Mouse (Mus musculus) brain, adult 2 months (tissue): ENCODE measurements around the gene Lrriq1.
A peak's percentile ranks its signal among the peaks of the same experiment; 100 is the strongest.

ENCODE experiments used
- DNase-seq: peaks from one replicate; pipeline ENCODE4 v3.0.0; 2011; ENCODE audit warnings: low read depth, low spot score

The Lrriq1 gene

DNA sequence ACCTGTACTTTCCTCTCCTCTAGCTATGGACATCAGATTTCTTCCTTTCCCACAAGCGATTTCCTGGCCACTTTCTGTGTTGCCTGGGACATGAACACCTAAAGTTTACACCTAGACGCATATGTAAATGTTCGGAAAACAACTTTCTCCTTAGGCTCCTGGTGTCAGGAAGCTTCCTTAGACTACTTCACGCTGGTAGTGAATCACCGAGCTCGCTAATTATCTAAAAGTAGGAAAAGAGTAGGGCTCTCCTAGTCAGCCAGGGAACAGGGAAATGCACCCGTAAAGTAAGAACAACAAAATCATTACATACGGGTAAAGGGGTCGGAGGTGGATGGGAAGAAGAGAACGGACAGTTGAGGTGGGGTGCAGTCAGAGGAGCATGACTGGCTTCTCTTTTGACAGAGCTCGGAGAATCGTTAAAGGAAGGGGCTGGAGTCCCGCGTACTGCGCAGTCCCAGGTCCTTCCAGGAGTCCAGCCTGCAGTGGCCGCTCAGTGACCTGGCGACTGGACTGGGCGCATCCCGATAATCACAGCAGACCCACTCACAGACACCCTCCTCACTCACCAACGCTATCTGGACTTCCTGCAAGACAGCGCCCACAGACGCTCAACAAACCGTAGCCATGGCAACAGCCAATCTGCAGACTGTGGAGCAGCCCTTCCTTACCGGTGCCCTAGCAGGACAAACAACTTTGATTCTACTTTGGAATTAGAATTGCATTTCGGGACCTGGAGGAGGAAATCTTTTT is at the start of gene Lrriq1:
Gene Lrriq1, minus strand, starts transcription at position 616 of the 753 bp plus-strand sequence.
- peak; percentile 95 for DNase-seq

DNA sequence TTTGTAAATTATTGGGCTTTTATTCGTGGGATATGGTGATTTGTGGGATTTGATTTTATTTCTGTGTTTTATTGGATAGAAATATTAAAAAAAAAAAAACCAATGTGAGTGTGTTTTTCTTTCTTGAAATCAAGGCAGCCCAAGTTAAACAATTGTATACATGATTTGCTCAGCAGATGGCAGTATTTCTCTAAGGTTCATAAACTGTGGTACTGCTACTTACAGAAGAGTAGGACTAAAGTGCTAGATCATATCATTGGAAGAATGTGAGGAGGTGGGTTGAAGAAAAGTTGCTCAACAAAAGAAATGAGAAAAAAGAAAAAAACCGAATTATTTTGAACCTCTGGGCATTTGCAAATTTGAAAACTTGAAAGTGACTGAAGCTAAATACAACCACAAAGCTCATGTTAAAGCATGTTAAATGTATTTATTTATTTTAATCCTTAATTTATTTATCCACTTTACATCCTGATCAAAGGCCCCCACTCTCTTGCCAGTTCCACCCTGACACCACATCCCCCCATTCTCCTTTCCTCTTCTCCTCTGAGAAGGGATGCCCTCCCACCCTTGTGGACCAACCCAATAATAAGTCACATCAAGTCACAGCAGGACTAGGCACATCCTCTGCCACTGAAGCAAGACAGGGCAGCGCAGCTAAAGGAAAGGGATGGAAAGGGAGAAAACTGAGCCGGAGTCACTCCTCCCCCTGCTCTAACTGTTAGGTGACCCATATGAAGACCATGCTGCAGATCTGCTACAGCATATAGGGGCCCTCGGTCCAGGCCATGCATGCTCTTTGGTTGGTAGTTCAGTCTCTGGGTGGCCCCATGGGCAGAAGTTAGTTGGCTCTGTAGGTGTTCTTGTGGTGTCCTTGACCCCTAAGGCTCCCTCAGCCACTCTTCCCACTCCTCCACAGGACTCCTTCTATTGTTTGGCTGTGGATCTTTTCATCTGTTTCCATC is 18.0 kb upstream of the Lrriq1 start:
- DNase-seq: peak; percentile 80

DNA sequence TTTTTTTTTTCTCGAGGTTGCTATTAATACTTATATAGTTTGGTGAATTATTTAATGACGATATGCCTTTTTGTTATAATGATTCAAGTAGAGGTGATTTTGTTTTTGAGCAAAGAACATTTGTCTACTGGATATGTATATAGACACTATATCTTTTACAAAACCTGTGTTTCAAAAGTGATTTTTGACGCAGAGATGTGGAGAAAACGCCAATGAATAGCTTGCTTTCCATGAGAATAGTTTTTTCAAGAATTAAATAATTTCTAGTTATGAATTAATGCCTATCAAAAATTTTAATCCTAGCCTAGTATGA is 294 bp upstream of the Lrriq1 start:
- no peak for DNase-seq

DNA sequence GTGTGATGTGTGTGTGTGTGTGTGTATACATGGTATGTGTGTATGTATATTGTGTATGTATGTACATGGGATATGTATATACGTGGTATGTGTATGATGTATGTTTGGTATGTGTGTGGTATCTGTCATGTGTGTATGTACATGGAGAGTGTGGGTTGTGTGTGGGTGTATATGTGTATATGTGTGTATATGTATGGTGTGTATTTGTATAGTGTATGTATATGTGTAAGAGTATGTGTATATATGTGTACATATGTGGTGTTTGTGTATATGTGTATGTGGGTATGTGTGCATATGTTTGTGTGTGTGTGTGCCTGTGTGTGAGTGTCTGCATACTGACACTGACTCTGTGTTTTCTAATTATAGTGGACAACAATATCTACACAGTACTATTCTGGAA is 9.5 kb downstream of the Lrriq1 start:
- no peak for DNase-seq

DNA sequence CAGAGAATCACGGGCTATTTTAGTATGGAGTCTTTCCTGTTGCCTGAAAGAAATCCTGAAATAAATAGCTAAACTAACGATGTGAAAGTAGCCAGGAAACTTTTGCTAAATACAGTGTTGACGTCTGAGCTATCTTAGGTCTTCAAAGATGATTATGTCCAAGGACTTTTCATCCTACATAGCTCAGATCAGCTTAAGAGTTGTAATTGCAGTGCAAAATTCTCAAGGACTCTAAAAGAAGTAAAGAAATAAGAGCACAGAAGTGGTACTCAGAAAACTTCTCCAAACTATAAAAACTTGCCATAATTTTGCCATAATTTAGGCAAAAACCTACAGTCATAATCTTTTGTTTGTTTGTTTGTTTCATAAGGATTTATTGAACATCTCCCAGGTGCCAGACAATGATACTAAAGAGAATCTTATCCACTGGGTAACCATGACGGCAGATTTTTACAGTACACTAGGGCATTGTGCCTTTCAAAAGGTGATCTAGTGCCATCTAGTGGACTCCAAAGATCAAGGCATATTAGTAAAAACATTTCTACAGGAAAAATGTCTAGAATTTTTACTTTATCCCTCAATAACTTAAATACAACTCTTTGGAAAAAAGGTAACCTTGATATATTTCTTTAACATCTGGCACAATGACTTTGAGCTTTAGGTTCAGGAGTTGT is 41.3 kb downstream of the Lrriq1 start:
- DNase-seq: peak; percentile 55

DNA sequence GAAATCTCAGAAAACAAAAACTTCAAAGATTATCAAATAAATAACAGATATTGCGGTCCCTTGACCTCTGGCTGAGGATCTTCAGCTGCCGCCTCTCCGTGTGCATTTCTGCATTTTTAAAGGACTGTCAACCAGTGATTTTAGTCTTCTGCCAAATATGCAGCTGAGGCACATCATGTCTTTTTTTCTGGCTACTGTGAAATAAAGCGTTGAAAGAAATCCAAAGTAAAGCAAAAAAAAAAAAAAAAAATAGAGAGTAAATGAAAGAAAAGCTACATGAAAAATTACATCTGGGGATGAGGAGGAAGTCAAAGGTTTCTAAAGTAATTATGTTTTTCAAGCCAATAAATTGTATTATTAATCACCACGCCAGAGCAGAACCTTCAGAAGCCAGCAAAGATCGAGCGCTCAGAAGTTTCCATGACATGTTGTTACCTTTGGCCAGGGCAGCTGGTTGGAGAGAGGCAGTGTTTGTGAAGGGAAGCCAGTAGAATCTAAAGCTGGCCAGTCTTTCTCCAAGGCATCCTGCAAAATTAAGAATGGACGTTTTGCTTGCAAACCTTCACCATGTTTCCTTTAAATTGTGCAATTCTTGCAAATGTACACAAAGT is 90.2 kb downstream of the Lrriq1 start:
- no peak for DNase-seq

DNA sequence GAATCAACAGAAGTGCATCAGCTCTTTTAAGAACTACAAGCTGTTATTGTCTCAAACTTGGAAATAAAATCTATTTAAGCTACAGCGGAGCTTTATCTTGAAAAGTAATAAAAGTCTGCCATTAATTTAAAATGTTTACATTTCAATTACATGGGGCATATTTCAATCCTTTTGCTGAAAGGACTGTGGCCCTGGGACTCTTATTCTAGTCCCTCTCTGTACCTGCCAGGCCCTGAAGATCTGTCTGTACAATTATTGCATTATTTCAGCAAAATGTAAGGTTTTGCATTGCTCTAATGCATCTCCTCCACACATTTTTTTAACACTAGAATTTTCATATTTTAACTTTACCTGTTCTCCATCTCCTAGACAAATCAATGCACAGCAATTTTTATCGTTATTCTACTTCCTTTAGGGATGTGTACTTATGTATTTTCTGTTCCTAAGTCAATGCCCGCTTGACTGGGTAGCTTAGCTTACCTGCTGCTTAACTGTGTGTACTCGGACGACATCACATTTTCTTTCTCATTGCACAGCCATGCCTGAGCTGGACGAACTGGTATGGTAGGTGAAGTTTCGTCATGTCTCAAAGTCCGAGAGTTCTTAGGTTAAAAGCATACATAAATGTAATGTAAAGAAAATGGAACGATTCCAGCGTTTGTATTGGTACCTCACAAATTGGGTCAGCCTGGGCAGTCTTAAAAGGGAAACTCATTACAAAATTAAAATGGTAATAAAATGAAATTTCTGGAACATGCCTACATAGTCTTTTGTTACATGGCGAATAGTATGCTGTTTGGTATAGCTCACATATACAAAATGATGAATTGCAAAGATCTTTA is 91.0 kb downstream of the Lrriq1 start:
- DNase-seq: no peak

DNA sequence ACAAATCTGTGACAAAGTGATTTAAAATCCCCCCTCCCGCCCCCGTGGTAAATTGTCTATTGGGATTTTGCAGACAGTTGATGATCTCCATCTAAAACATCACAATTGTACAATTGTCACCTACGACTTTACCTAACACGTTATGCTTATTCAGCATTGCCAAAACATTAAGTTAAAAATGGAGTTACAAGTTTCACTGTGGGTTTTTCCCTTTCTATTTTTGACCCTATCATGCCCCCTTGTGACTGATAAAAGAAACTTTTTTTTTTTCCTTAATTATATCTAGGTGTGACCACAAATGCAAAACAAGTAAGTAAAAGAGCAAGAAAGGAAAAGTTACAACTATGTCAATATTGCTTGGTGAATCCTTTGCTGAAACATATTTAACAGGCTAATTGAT is 93.6 kb downstream of the Lrriq1 start:
- no peak for DNase-seq

DNA sequence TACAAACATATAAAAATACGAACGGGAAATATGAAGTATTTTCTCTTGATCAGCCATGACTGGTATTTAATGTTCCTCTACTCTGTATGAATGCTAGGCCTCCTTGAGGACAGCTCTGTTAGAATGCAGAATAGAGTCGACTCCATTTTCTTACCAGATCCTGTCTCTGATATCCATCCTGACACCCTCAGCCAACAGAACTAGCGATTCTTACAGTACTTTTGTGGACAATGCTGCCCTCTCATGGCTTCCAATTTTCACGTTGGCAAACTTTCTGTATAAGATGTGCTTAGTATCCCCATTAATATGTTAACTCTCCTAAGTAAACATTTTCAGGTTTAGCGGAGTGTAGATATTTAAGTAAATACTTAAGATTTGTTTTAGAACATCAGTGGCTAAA is 94.6 kb downstream of the Lrriq1 start:
- peak; percentile 51 for DNase-seq

DNA sequence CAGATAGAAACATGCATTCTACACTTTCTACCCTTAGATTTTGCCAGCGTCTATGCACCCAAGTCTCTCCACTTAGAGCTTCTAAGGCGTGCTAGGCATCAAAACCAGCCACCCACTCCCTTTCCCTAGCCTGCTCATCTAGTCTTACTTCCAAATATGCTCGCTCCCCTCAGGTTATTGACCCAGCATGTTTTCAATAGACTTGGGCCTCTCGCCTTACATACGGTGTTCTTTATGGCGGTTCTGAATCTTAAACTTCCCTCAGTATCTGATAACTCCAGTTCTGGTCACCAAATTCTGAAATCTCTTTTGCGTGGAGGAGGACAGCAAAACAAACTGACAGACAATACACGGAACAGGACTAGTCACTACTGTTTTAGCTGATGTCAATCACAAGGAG is 95.5 kb downstream of the Lrriq1 start:
- DNase-seq: no peak

DNA sequence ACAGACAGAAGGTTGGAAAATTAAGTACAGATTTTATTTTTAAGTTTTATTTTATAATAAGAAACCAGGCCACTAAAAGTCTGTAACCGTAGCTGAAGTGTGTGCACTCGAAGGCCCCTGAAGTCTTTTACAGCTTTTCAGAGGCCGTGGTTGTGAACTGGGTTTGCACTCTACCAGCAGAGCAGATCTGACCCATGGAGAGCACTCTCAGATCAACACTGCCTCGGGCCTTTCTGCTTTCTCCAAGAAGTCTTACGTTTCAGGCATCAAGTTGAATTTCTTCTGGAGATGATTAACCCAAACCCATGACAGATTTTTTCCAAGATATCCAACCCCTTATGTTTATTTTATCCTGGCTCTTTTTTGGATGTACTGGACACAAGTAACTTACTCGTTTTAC is 121.5 kb downstream of the Lrriq1 start:
- no peak for DNase-seq

DNA sequence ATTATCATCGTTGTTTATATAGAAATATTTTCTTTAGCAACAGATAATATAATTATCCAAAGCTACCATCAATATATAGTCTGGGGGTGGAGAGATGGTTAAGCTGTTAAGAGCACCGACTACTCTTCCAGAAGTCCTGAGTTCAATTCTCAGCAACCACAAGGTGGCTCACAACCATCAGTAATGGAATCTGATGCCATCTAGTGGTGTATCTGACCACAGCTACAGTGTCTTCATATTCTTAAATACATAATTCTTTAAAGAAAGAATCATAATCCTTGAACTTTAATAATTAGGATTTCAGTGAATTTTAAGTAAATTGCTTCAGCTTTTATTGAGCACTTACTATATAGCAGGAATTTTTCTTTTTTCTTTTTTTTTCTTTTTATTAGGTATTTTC is 128.0 kb downstream of the Lrriq1 start:
- peak; percentile 1 for DNase-seq

DNA sequence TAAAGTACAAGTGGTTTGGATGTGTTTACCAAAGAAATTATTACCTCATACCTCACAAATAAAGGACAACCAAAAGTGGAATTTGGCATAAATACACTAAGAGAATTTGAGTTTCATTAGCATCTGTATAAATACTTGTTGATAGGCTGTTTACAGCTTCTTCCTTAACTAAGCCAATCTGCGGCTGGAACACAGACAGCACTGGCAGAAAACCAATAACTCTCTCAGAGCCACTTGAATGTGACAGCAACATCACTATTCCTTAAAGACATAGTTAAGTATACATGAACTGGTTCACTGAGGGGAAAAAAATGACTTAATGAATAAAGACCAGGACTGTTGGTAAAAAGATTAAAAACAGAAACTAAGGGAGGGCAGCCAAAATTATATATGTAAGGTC is 150.0 kb downstream of the Lrriq1 start:
- DNase-seq: no peak

DNA sequence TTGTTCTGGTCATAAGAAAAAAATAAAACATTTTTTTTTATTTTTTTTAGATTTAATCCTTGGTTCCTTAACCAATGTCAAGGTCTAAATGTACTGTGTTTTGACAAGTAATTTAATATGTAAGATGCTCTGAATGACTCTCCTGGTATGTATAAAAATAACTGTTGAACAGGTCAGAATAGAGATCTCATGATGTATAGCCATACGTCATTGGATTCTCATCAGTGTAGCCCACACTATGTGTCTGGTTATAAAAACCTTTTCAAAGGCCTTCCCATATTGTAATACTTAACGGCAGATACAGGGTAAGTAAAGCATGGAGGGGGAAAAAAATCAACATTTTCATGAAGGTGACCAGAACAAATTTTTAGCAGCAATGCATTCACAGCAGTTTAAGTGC is 186.5 kb downstream of the Lrriq1 start:
- DNase-seq: no peak

DNA sequence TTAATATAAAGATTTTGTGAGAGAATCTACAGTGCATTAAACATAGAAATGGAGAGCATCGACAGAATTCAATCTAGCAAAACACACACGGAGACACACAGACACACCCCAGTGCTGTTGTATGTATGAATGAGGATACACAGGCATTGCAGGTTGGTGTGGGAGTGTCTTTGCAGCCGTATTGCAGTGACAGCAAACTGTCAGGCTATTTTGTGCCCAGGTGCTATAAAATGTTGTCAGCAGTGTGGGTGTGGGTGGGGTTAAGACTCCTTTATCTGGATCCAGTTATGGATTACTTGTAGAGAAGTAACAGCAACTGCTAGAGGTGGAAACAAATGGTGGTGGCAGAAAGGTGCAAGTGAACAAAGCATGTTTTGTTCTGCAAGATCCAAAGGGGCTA is 189.5 kb downstream of the Lrriq1 start:
- no peak for DNase-seq

DNA sequence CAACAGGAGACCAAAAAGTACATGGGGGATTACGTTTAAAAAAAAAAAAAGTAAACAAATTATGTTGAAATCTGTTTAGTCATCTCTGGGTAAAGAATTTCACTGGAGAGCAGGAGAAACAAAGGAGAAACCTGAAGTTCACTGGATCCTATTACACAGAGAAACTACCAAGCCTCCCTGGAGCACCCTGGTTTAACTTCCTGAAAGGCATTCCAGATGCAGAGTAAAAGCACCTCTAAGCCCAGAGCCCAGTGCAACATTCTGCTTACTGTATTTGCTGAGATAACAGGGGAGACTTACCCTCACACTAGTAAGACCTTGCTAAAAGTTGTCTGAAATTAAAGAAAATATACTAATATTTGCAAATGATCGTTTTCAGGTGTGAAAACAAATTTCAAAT is 191.1 kb downstream of the Lrriq1 start:
- no peak for DNase-seq

DNA sequence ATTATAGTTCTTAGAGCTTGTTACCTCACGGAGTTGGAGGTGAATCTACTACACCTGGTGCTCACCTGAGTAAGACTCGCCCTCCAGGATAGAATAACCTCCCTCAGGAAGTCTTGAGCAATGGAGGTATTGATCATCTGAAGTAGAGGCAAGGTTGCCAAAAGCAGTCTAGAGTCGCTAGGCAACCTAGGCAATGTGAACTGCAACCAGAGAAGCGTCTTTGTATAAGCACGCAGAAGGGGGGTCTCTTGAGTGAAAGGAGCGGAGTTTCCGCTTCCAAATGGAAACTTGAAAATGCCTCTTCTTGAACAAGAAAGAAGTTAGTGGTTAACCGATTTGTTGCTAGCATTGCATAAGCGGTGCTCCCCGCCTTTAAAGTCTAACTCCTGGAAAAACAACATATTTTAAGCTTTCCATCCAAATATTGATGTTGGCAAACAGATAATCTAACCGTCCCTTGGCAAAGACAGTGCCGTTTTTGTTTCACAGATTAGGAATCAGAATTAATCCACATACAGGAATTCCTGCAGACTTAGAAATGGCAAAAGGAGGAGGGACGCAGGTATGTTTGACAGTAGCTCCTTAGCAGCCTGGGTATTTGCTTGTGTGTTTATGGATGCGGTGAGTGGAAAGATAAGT is 201.0 kb downstream of the Lrriq1 start:
- no peak for DNase-seq

DNA sequence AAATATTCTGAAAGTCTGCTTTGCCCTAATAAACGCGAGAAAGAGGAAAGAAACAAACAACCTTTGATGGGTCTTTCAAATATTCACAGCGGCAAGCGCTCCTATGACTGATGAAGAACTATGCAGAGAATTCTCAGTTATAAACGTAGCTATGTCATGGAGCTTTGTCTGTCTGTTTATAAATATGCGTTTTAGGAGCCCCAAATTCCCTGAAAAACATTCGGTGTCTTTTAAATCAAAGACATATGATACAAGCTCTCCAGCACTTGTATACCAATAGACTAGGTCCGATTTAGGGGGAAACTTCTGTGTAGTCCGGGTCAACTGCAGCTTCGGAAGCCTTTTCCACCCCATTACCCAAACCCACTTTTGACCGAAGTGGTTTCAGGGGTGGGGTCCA is 205.2 kb downstream of the Lrriq1 start:
- no peak for DNase-seq

DNA sequence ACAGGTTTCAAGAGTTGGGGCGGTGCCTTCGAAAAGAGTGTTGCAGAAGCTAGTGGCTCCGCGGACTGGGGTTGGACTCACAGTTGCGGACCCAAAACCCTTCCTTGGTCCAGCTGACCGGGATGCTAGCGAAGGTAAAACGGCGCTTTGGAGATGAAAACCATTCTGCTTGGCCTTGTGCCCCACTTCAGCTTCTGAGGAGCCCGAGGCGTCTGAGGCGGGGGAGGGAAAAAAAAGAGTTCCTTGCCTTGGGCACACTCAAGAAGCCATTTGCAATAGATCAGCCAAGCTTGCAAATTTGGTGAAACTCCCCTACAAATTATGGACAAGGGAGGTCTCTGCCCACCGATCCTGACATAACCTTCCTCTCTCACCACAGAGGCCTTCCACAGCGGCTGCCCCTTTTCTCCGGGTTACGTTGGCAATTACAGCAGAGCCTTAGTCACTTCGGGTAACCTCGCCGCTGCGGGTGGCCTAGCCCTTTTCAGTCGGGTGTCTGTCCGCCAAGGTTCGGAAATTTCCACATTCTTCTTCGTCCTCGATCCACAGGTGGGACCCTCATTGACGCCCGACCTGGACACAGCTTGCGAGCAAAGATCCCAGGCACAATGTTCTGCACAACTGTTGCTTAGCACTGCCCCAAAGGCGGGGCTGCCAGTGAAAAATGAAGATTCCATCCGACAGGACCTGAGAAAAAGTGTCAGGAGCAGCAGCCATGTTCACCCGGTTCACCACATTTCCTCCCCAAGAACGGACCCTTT is 206.2 kb downstream of the Lrriq1 start, which contains the start of gene Alx1:
Gene Alx1, minus strand, starts transcription at position 486 of the 761 bp plus-strand sequence.
- no peak for DNase-seq
